Mouse (Mus musculus) liver, embryonic 14.5 days (tissue): ENCODE results near the gene Tmem164.

ENCODE experiments used
- CTCF ChIP-seq: IDR thresholded peaks from 2 replicates; pipeline ENCODE4 v1.5.1; 2016; ENCODE audit warnings: antibody characterized with exemption, low read depth, control low read depth
- EP300 ChIP-seq: IDR thresholded peaks from 2 replicates; pipeline ENCODE4 v1.6.1; 2016; ENCODE audit warnings: antibody characterized with exemption, low read depth

- no peak for TF ChIP-seq CTCF
- no peak for TF ChIP-seq EP300
Observed at GRCm38 (mm10) chrX:142848032-142848431, 166.8 kb downstream of the Tmem164 start.
